Mouse (Mus musculus): ENCODE measurements around the gene Mphosph6.

The Mphosph6 gene

DNA sequence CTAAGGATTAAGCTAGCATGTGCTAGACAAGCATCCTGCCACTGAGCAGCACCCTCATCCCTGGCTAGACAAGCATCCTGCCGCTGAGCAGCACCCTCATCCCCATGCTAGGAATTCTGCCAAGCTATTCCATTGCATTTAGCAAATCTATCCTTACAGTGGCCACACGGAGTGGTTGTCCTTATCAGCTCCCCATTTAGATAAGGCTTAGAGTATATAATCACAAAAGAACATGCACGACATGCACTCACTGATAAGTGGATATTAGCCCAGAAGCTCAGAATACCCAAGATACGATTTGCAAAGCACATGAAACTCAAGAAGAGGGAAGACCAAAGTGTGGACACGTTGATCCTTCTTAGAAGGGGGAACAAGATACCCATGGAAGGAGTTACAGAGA is 35.8 kb downstream of the Mphosph6 start:
- DNase-seq: no peak

DNA sequence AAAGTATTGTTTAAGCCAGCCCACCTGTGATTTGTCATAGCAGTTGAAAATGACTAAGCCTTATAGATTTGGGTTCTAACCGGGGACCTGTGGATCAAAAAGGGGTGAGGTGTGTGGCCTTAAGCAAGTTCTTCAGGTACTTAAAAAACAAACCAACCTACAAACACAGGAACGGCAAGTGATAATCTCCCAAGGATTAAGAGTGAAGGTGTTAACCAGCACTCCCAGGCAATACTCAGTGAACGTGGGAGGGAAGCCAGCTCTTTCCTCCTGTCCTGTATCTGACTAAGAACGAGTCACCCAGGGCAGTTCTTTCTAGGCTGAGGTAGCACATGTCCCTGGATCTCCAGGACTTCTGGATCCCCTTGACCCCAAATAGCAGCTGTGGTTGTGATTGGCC is 37.1 kb downstream of the Mphosph6 start:
- DNase-seq: no peak

GRCm38 (mm10) chr8:117762776-117763175 is 39.0 kb downstream of the Mphosph6 start:
- DNase-seq: no peak

DNA sequence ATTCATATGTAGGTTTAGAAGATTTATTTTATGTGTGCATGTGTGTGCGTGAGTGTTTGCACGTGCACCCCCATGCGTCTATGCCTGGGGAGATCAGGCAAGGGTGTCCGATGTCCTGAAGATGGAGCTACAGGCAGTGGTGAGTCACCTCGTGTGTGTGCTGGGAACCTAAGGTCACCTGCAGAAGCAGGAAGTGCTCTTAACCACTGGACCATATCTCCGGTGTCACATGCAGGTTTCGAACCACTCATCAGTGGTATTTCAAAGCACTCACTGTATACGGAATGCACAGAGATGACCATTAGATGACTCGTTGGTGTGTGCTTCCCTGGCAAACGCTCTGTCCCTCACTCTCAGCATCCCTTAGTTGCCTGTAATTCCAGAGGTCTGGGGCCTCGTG is 43.8 kb downstream of the Mphosph6 start:
- no peak for DNase-seq

DNA sequence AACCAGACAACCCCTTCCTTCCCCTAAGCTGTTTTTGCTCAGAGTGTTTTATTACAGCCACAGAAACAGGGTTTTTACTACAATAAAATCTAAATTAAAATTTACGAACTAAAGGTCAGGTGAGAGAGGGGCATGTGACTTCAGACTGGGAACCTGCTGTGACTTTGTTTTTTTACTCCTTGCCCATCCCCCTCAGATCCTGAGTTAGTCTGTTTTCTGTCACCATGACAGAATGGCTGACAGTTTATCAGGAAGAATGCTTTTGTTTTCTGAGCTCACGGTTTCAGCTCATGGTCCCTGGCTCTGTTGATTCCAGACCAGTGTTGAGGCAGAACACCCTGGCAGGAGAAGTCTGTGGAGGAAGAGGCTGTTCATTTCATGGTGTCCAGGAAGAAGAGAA is 52.3 kb downstream of the Mphosph6 start:
- DNase-seq: no peak

DNA sequence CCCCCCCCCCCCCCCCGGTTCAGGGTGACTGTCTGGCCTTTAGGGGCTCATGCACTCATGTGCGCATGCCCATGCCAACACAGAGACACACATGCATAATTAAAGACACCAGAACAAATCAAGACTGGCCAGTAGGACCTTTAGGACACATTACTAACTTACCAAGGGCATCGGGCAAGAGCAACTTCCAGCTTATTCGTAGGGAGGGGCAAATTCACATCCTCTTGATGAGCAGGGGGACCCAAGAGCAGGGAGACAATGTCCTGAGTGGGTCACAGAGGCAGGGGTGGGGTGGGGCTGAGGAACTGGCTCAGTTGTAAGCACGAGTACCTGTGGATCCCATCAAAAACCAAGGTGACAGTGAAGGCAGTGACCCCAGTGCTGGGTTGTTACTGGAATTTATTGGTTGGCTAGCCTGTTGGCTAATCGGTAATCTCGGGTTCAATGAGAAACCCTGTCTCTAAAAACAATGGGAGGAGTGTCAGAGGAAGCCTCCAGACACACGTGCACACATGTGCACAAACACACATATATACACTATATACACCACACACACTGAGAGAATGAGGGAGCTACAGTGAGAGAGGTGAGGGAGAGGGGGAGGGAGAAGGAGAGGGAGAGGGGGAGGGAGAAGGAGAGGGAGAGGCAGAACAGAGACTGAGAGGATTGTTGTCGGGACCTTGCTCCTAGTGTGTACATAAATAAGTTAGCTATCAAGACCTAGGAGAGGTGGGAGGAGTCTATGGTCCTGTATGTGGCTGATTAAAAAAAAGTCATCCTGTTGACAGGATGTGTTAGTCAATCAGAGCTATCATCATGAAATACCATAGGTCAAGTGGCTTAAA is 53.6 kb downstream of the Mphosph6 start:
- no peak for DNase-seq

DNA sequence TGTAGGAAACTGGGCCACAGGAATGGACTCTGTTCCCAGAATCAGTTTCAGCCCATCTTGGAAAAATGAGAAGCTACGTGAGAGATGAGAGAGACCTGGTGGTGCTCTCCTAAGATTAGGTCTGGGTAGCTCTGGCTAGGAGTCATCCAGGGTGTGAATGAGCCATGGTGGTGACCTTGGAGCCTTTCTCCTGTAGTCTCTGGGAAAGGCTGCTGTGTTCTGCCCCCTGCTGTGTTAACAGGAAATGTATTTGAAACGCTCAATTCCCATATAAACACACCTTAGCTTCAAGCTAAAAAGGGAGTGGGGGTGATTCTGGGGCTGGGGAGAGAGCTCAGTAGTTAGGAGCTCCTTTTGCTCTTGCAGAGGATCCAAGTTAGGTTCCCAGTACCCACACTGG is 54.3 kb downstream of the Mphosph6 start:
- no peak for DNase-seq

GRCm38 (mm10) chr8:117746651-117747050 is 55.1 kb downstream of the Mphosph6 start:
- DNase-seq: no peak

GRCm38 (mm10) chr8:117742431-117743012 is 59.2 kb downstream of the Mphosph6 start:
- DNase-seq: no peak
